Mouse (Mus musculus) spleen, postnatal 4 days (tissue): Measurements from ENCODE around the gene Grb10.

ENCODE experiments used
- DNase-seq, 2 experiments: peaks; one replicate each; pipeline ENCODE4 v3.0.0; 2022; ENCODE audit warnings: low spot score in 2 of 2

Gene Grb10

GRCm38 (mm10) chr11:11947857-11948256 lies 90.6 kb downstream of the Grb10 start:
- no peak for DNase-seq

GRCm38 (mm10) chr11:11945766-11946165 lies 92.7 kb downstream of the Grb10 start:
- DNase-seq: no peak

- DNase-seq: no peak
These were observed 93.7 kb downstream of the Grb10 start for GRCm38 (mm10) chr11:11944814-11945213.

GRCm38 (mm10) chr11:11944082-11944349 lies 94.5 kb downstream of the Grb10 start:
- DNase-seq: no peak

- no peak for DNase-seq
These were observed 95.0 kb downstream of the Grb10 start for GRCm38 (mm10) chr11:11943240-11944081.

GRCm38 (mm10) chr11:11942320-11943217 lies 95.9 kb downstream of the Grb10 start:
- no peak for DNase-seq

- DNase-seq: no peak
These were observed 97.4 kb downstream of the Grb10 start for GRCm38 (mm10) chr11:11940833-11941681.

- no peak for DNase-seq
These were observed 98.9 kb downstream of the Grb10 start for GRCm38 (mm10) chr11:11939611-11940010.

- DNase-seq: no peak
These were observed 99.9 kb downstream of the Grb10 start for GRCm38 (mm10) chr11:11938591-11938990.

- DNase-seq: no peak
These were observed 101.0 kb downstream of the Grb10 start for GRCm38 (mm10) chr11:11937340-11938030.

GRCm38 (mm10) chr11:11934808-11935207 lies 103.7 kb downstream of the Grb10 start:
- DNase-seq: no peak

- no peak for DNase-seq
These were observed 106.2 kb downstream of the Grb10 start for GRCm38 (mm10) chr11:11932102-11932789.

GRCm38 (mm10) chr11:11931688-11932087 lies 106.8 kb downstream of the Grb10 start:
- no peak for DNase-seq

- DNase-seq: no peak
These were observed 108.0 kb downstream of the Grb10 start for GRCm38 (mm10) chr11:11930527-11930926.

GRCm38 (mm10) chr11:11929059-11929458 lies 109.4 kb downstream of the Grb10 start:
- no peak for DNase-seq

GRCm38 (mm10) chr11:11928586-11928985 lies 109.9 kb downstream of the Grb10 start:
- DNase-seq: no peak

- no peak for DNase-seq
These were observed 114.6 kb downstream of the Grb10 start for GRCm38 (mm10) chr11:11923900-11924299.

- no peak for DNase-seq
These were observed 115.1 kb downstream of the Grb10 start for GRCm38 (mm10) chr11:11923345-11923744.

GRCm38 (mm10) chr11:11922106-11922505 lies 116.4 kb downstream of the Grb10 start:
- DNase-seq: no peak

GRCm38 (mm10) chr11:11907703-11908413 lies 130.6 kb downstream of the Grb10 start:
- DNase-seq: no peak
